Mouse (Mus musculus) hematopoietic stem cell, adult 5-6 weeks (primary cell): ENCODE data around the gene Slc52a3. TPM values are rescaled to one million over a fixed set of nuclear protein-coding genes. Genes with fewer than 3 reads are reported as not detected.

ENCODE experiments used
- ATAC-seq, 2 experiments: fragments of 125-278 bp in 1 of 2; replicated peaks in 1 of 2; 2 replicates each; pipeline ENCODE4 v1.8.0; 2016 to 2017; ENCODE audit warnings: inconsistent platforms in 2 of 2, mild to moderate bottlenecking in 2 of 2, moderate number of reproducible peaks in 2 of 2, low read depth in 1 of 2, moderate TSS enrichment in 1 of 2; ENCODE audit not compliant: low FRiP score in 2 of 2, poor library complexity in 2 of 2, severe bottlenecking in 2 of 2, insufficient read depth in 1 of 2, low TSS enrichment in 1 of 2
- total RNA-seq: library from RNA; stranded (forward); fragments of 172-1452, 232-1000 nt; gene quantifications from 2 replicates; pipeline ENCODE4 v1.2.3, GENCODE M21; 2017

Gene Slc52a3
- total RNA-seq, 1 experiment from 2014 or later: 0.45 TPM

- ATAC-seq: no peak
Measured at GRCm38 (mm10) chr2:152056368-152057251, 60.3 kb downstream of the Slc52a3 start.

GRCm38 (mm10) chr2:152057252-152057563, 60.9 kb downstream of the Slc52a3 start:
- no peak for ATAC-seq

Other genes with a start within 250 kb of the Slc52a3 start
- not detected in 2 replicates for gene Rspo4, start 153.6 kb upstream of the Slc52a3 start, total RNA-seq
- not detected in 2 replicates for gene Angpt4, start 85.3 kb upstream of the Slc52a3 start, total RNA-seq
- gene Fam110a, start 16.3 kb upstream of the Slc52a3 start, total RNA-seq: 10.1 and 22.8 TPM in 2 replicates
- gene Scrt2, start 85.0 kb downstream of the Slc52a3 start, total RNA-seq: not detected in 2 replicates
- gene Srxn1, start 109.0 kb downstream of the Slc52a3 start, total RNA-seq: 13.4 and 16.3 TPM in 2 replicates
- 4.3 and 10.6 TPM in 2 replicates for gene Tcf15, start 147.1 kb downstream of the Slc52a3 start, total RNA-seq
- 138 and 169 TPM in 2 replicates for gene Csnk2a1, start 230.3 kb downstream of the Slc52a3 start, total RNA-seq